Mouse (Mus musculus) ES-E14 (cell line): ENCODE measurements around the gene Cox19. TPM values are rescaled to one million over a fixed set of nuclear protein-coding genes. Genes with fewer than 3 reads are reported as not detected.

ENCODE experiments used
- DNase-seq: peaks from one replicate; pipeline ENCODE4 v3.0.0-alpha.2; 2013; ENCODE audit warnings: low read depth, low spot score
- H3K27ac ChIP-seq: 2 replicates; pipeline ENCODE4 v1.5.1; 2012; ENCODE audit warnings: low read depth, mild to moderate bottlenecking, low read length, moderate library complexity, mixed read lengths; ENCODE audit not compliant: poor library complexity, insufficient read depth, severe bottlenecking
- H3K36me3 ChIP-seq: 2 replicates; pipeline ENCODE4 v1.6.1; 2012; ENCODE audit warnings: mild to moderate bottlenecking, low read length, moderate library complexity, mixed read lengths; ENCODE audit not compliant: control insufficient read depth, poor library complexity, insufficient read depth, severe bottlenecking
- H3K4me1 ChIP-seq, 2 experiments: fragments of 150-350 bp in 1 of 2; sonication (generic) in 1 of 2; 2 replicates each; pipeline ENCODE4 v1.6.1; 2012; ENCODE audit warnings: low read length in 2 of 2, mild to moderate bottlenecking in 1 of 2, mixed read lengths in 1 of 2; ENCODE audit not compliant: control insufficient read depth in 2 of 2, insufficient read depth in 2 of 2, poor library complexity in 1 of 2
- H3K4me3 ChIP-seq, 2 experiments: fragments of 150-350 bp in 1 of 2; sonication (generic) in 1 of 2; 2 replicates each; pipeline ENCODE4 v1.5.1; 2012; ENCODE audit warnings: low read length in 2 of 2, low read depth in 1 of 2, mild to moderate bottlenecking in 1 of 2, mixed read lengths in 1 of 2; ENCODE audit not compliant: insufficient read depth in 1 of 2, poor library complexity in 1 of 2, severe bottlenecking in 1 of 2
- H3K9ac ChIP-seq: 2 replicates; pipeline ENCODE4 v1.6.1; 2012; ENCODE audit warnings: low read depth, mild to moderate bottlenecking, low read length, mixed read lengths; ENCODE audit not compliant: poor library complexity, insufficient read depth, severe bottlenecking
- H3K9me3 ChIP-seq: fragments of 150-350 bp; sonication (generic); 2 replicates; pipeline ENCODE4 v1.6.1; 2012; ENCODE audit warnings: low read depth, mild to moderate bottlenecking, low read length; ENCODE audit not compliant: control insufficient read depth, insufficient read depth
- CHD2 ChIP-seq: IDR thresholded peaks from 2 replicates; pipeline ENCODE4 v1.6.1; 2014; ENCODE audit warnings: mild to moderate bottlenecking, low read depth, low read length, inconsistent platforms
- HCFC1 ChIP-seq: IDR thresholded peaks from 2 replicates; pipeline ENCODE4 v1.6.1; 2012; ENCODE audit warnings: low read length, inconsistent platforms, borderline replicate concordance; ENCODE audit not compliant: insufficient read depth
- MAFK ChIP-seq: IDR thresholded peaks from 2 replicates; pipeline ENCODE4 v1.6.1; 2014; ENCODE audit warnings: mild to moderate bottlenecking, low read depth, low read length, inconsistent platforms; ENCODE audit not compliant: insufficient read depth
- ZC3H11A ChIP-seq: IDR thresholded peaks from 2 replicates; pipeline ENCODE4 v1.6.1; 2012; ENCODE audit warnings: low read depth, mild to moderate bottlenecking, inconsistent platforms, low read length, borderline replicate concordance
- ZNF384 ChIP-seq: IDR thresholded peaks from 2 replicates; pipeline ENCODE4 v1.6.1; 2012; ENCODE audit warnings: low read depth, low read length, inconsistent platforms
- in situ Hi-C, 2 experiments: fragments of 600-800 bp; cut with MboI; formaldehyde crosslinking; loops; one replicate each; pipeline ENCODE4 v1.15.1; 2025; ENCODE audit warnings: low sequenced_read_pairs in 2 of 2, inconsistent platforms in 1 of 2; ENCODE audit not compliant: unreplicated experiment in 2 of 2
- total RNA-seq: library from RNA; depleted of rRNA; stranded (reverse); fragments of 300-350 nt; gene quantifications from 2 replicates; pipeline ENCODE4 v1.2.3, GENCODE M21; 2012

Cox19 gene
- total RNA-seq, 1 experiment = 26.6 TPM

- no peak for TF ChIP-seq HCFC1
- no peak for TF ChIP-seq ZNF384
- no peak for TF ChIP-seq CHD2
- peak; percentile 11; the same call in 1 of the 2 replicates for TF ChIP-seq ZC3H11A
Observed at GRCm38 (mm10) chr5:139355235-139355772, 4.1 kb upstream of the Cox19 start.

DNA sequence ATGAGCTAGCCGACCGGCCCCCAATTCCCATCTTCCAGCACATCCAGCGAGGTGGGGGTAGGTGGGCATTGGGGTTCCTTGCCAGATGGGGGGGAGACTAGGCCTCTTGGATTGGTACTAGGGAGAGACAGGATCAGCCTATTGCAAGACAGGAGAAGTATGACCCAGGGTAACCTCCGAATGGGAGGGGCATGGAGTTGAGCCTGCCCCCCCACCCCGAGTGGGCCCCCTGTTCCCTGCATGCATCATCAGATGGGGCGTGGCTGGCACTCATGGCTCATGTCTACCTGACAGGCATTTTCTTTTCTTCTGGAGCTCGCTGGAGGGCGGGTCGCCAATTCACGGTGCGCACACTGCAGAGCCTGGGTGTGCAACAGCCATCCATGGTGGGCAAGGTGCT lies 2.7 kb upstream of the Cox19 start:
- no peaks in the 10 kb centered on the region for H3K9me3 ChIP-seq
- H3K4me1 ChIP-seq = peaks cover 0 to 13% of the 10 kb centered on the region in 2 experiments; a peak in 1 of 4 replicates
- no peak for DNase-seq
- in situ Hi-C loops = no loop called here
- no peaks in the 10 kb centered on the region for H3K36me3 ChIP-seq
- no peak for TF ChIP-seq ZNF384
- TF ChIP-seq CHD2 = no peak
- TF ChIP-seq ZC3H11A = no peak
- no peak for TF ChIP-seq MAFK
- TF ChIP-seq HCFC1 = no peak
- H3K27ac ChIP-seq = no peak overlapping the region
- H3K9ac ChIP-seq = no peak overlapping the region
- H3K4me3 ChIP-seq = no peak overlapping the region

More at GRCm38 (mm10) chr5:139355235-139355772, 4.1 kb upstream of the Cox19 start:
- in situ Hi-C loops = no loop called here
- peak; percentile 68 for DNase-seq
- H3K4me1 ChIP-seq = peaks cover 0 to 13% of the 10 kb centered on the region in 2 experiments; a peak in 1 of 4 replicates
- H3K9me3 ChIP-seq = no peaks in the 10 kb centered on the region
- H3K27ac ChIP-seq = no peak overlapping the region
- no peak overlapping the region for H3K9ac ChIP-seq
- H3K4me3 ChIP-seq = peak overlapping the region; percentile 26 to 61; a peak in 2 of 4 replicates
- H3K36me3 ChIP-seq = peaks cover 4% of the 10 kb centered on the region; the same call in 1 of the 2 replicates

DNA sequence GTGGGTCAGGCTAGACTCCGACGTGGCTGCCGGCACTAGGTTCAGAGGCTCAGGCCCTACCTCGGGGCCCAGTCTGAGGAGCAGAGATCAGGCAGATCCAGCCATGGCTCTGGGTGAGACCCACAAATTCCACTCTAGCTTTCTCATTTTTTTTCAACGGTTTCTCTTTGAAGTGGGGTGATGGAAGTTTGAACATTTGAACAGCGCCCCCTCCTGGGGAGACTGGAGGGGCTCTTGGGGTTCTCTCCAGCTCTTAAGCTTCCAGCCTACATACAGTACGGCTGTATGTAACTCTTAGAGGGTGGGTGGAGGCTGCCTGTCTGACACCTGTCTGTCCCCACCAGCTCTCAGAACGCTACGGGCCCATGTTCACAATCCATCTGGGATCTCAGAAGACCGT lies 2.3 kb upstream of the Cox19 start:
- TF ChIP-seq MAFK (no peak), ZC3H11A (no peak), ZNF384 (peak; percentile 64)
- no peak overlapping the region for H3K27ac ChIP-seq
- H3K4me1 ChIP-seq = peaks cover 0 to 13% of the 10 kb centered on the region in 2 experiments; a peak in 1 of 4 replicates
- in situ Hi-C loops = no loop called here
- peak; percentile 63 for DNase-seq
- H3K9ac ChIP-seq = no peak overlapping the region
- no peak overlapping the region for H3K4me3 ChIP-seq
- no peaks in the 10 kb centered on the region for H3K9me3 ChIP-seq
- H3K36me3 ChIP-seq = no peaks in the 10 kb centered on the region

DNA sequence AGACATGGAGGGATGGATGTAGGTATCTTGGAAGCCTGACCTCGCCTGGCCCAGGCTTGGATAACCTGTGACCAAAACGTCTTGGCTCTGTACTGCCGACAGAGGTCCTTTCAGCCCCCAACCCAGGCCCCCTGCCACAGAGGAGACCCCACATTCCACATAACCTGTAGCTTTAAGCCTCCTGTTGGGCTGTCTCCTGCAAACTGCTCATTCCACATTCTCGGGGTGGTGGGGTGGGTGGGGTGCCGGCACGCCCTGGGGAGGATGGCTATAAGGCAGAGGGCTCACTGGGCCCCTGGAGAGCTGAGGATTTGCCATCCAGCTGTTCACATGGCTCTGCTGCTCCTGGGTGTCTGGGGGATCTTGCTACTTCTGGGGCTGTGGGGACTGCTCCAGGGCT lies 1.1 kb upstream of the Cox19 start, which contains the start of gene Cyp2w1:
TSS of gene Cyp2w1 (plus strand) at position 301 of the 400 bp plus-strand sequence.
- no peaks in the 10 kb centered on the region for H3K9me3 ChIP-seq
- no peak within 1 kb of the TSS for H3K9ac ChIP-seq
- H3K36me3 ChIP-seq = no peaks in the 10 kb centered on the region
- no peak within 1 kb of the TSS for H3K27ac ChIP-seq
- peaks cover 0 to 13% of the 10 kb centered on the region in 2 experiments; a peak in 1 of 4 replicates for H3K4me1 ChIP-seq
- in situ Hi-C loops = no loop called here
- TF ChIP-seq HCFC1 (no peak), MAFK (no peak), ZC3H11A (no peak), ZNF384 (no peak), CHD2 (no peak)
- H3K4me3 ChIP-seq = no peak within 1 kb of the TSS; a peak in 1 of 4 replicates
- no peak for DNase-seq

DNA sequence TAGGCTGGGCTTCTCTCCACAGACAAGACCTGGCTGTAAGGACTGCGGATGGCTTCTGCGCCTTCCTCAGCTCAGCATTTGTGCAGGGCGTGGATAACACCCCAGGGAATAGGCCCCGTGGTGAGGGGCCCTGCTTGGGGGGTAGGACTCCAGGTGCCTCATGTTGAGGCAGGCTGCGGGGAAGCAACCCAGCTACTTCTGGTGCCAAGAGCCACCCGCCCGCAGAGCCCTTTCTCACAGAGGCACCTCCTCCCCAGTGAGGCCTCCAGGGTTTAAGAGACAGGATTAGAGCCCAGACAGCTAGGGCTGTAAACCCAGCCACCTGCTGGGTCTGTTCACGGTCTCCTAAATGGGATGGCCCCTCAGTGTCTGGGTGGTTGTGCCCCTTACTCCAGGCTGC lies 410 bp upstream of the Cox19 start:
- Histone ChIP-seq H3K9ac (no peak overlapping the region), H3K9me3 (no peaks in the 10 kb centered on the region), H3K4me1 (peaks cover 0 to 9% of the 10 kb centered on the region in 2 experiments; a peak in 1 of 4 replicates), H3K36me3 (no peaks in the 10 kb centered on the region), H3K27ac (no peak overlapping the region), H3K4me3 (no peak overlapping the region; a peak in 1 of 4 replicates)
- no peak for DNase-seq
- TF ChIP-seq HCFC1 = no peak
- no peak for TF ChIP-seq CHD2
- TF ChIP-seq ZC3H11A = no peak
- no peak for TF ChIP-seq ZNF384
- TF ChIP-seq MAFK = no peak
- in situ Hi-C loops = no loop called here
